Mouse (Mus musculus) CH12.LX (cell line): Measurements from ENCODE around the gene Zfp970. TPM values are rescaled to one million over a fixed set of nuclear protein-coding genes. Genes with fewer than 3 reads are reported as not detected.
"Not testable (repeated sequence)": the region's sequence is repeated elsewhere in the genome, so short reads cannot be mapped to it uniquely, and the experiment has no call there.

ENCODE experiments used
- DNase-seq: peaks from one replicate; pipeline ENCODE4 v3.0.0-alpha.2; 2013; ENCODE audit errors: extremely low read depth
- H3K27ac ChIP-seq: 2 replicates; pipeline ENCODE4 v1.5.1; 2012; ENCODE audit warnings: low read depth, mild to moderate bottlenecking, control low read depth, moderate library complexity; ENCODE audit not compliant: insufficient read depth
- H3K27me3 ChIP-seq: replicated peaks from 2 replicates; pipeline ENCODE3; 2012; ENCODE audit warnings: inconsistent platforms
- H3K36me3 ChIP-seq, 2 experiments: replicated peaks in 1 of 2; 2 replicates each; pipeline versions ENCODE3 to v1.6.1; 2012; ENCODE audit warnings: inconsistent platforms in 1 of 2, low read length in 1 of 2, mild to moderate bottlenecking in 1 of 2, mixed read lengths in 1 of 2, moderate library complexity in 1 of 2; ENCODE audit not compliant: control insufficient read depth in 1 of 2, insufficient read depth in 1 of 2
- H3K4me1 ChIP-seq, 2 experiments: 2 replicates each; pipeline ENCODE4 v1.6.1; 2012; ENCODE audit warnings: inconsistent platforms in 1 of 2, moderate library complexity in 1 of 2; ENCODE audit not compliant: insufficient read depth in 2 of 2, control insufficient read depth in 1 of 2
- H3K4me2 ChIP-seq: 2 replicates; pipeline ENCODE4 v1.6.1; 2012; ENCODE audit warnings: low read depth, mild to moderate bottlenecking, control low read depth; ENCODE audit not compliant: poor library complexity, insufficient read depth, severe bottlenecking
- H3K4me3 ChIP-seq, 3 experiments: fragments of 150-350 bp in 1 of 3; sonication (generic) in 1 of 3; replicated peaks in 1 of 3; 2 replicates each; pipeline versions ENCODE3 to v1.5.1; 2011 to 2012; ENCODE audit warnings: low read depth in 2 of 3, low read length in 2 of 3, mild to moderate bottlenecking in 2 of 3, moderate library complexity in 2 of 3, control low read depth in 1 of 3, improper control_type of control experiment in 1 of 3, inconsistent platforms in 1 of 3, mixed read lengths in 1 of 3; ENCODE audit not compliant: poor library complexity in 1 of 3
- H3K79me2 ChIP-seq: replicated peaks from 2 replicates; pipeline ENCODE4 v1.6.1; 2012; ENCODE audit warnings: mild to moderate bottlenecking, moderate library complexity; ENCODE audit not compliant: control insufficient read depth, poor library complexity, insufficient read depth, severe bottlenecking; ENCODE audit errors: extremely low read depth
- H3K9ac ChIP-seq: 2 replicates; pipeline ENCODE4 v1.6.1; 2012; ENCODE audit warnings: low read depth, mild to moderate bottlenecking, control low read depth, moderate library complexity; ENCODE audit not compliant: insufficient read depth
- H3K9me3 ChIP-seq: replicated peaks from 2 replicates; pipeline ENCODE3; 2012; ENCODE audit warnings: low read length, inconsistent platforms, mixed read lengths
- dilution Hi-C: fragments of 300-500 bp; cut with MboI; formaldehyde crosslinking; loops from 2 replicates; pipeline ENCODE4 v1.14.3; 2020; ENCODE audit warnings: low sequenced_read_pairs; ENCODE audit not compliant: extremely low pct_unique_long_range_greater_than_20kb, extremely low pct_ligation_motif_present
- in situ Hi-C: fragments of 300-500 bp; cut with MboI; formaldehyde crosslinking; loops from 3 replicates; pipeline ENCODE4 v1.14.3; 2019; ENCODE audit warnings: low sequenced_read_pairs, low pct_ligation_motif_present, low pct_unique_long_range_greater_than_20kb, mixed read lengths
- polyA plus RNA-seq: library from polyadenylated mRNA; unstranded; fragments of >175 nt; gene quantifications from 2 replicates; pipeline ENCODE4 v1.2.1, GENCODE M21; 2012; ENCODE audit warnings: low read depth; ENCODE audit not compliant: insufficient read length
- total RNA-seq, 2 experiments: library from RNA; depleted of rRNA; stranded (reverse); fragments of 300-350 nt in 1 of 2; fragments of >200 nt in 1 of 2; gene quantifications; 2 replicates each; pipeline ENCODE4 v1.2.3; 2012 to 2014

Zfp970 gene
- 8.1 and 9.4 TPM in 2 replicates for total RNA-seq (2012; rRNA removed)
- total RNA-seq (2014; rRNA removed): 15.7 and 19.6 TPM in 2 replicates
- 16.7 and 19.7 TPM in 2 replicates for polyA plus RNA-seq

- H3K4me1 ChIP-seq, H3K27me3 ChIP-seq, H3K9me3 ChIP-seq, H3K79me2 ChIP-seq, H3K27ac ChIP-seq, H3K36me3 ChIP-seq, dilution Hi-C loops, in situ Hi-C loops, DNase-seq: not testable (repeated sequence)
- peak within 1 kb of the TSS; percentile 49 to 97 (median 58) for H3K4me3 ChIP-seq
- H3K4me2 ChIP-seq: peak within 1 kb of the TSS; percentile 50
- peak within 1 kb of the TSS; percentile 56; the same call in 1 of the 2 replicates for H3K9ac ChIP-seq
Measured at GRCm38 (mm10) chr2:177464676-177465075, at the start of gene Zfp970. Gene Zfp970, plus strand, starts transcription at chr2:177464733.

GRCm38 (mm10) chr2:177468222-177468621 is 3.7 kb downstream of the Zfp970 start:
- H3K27ac ChIP-seq, H3K4me2 ChIP-seq, H3K4me3 ChIP-seq, H3K79me2 ChIP-seq, dilution Hi-C loops, DNase-seq, H3K36me3 ChIP-seq, in situ Hi-C loops, H3K27me3 ChIP-seq, H3K9me3 ChIP-seq, H3K9ac ChIP-seq, H3K4me1 ChIP-seq: not testable (repeated sequence)

GRCm38 (mm10) chr2:177472261-177472660 is 7.7 kb downstream of the Zfp970 start:
- H3K27ac ChIP-seq, H3K9me3 ChIP-seq, H3K4me2 ChIP-seq, DNase-seq, H3K4me3 ChIP-seq, H3K9ac ChIP-seq, H3K4me1 ChIP-seq, dilution Hi-C loops, in situ Hi-C loops, H3K27me3 ChIP-seq, H3K36me3 ChIP-seq, H3K79me2 ChIP-seq: not testable (repeated sequence)

- H3K27ac ChIP-seq, DNase-seq, H3K9ac ChIP-seq, H3K36me3 ChIP-seq, H3K9me3 ChIP-seq, H3K79me2 ChIP-seq, H3K4me2 ChIP-seq, H3K4me1 ChIP-seq, H3K4me3 ChIP-seq, in situ Hi-C loops, H3K27me3 ChIP-seq, dilution Hi-C loops: not testable (repeated sequence)
Measured at GRCm38 (mm10) chr2:177481971-177482370, 17.4 kb downstream of the Zfp970 start.

- dilution Hi-C loops: not testable (repeated sequence)
Measured at GRCm38 (mm10) chr2:177483238-177483948, 18.9 kb downstream of the Zfp970 start.

More at GRCm38 (mm10) chr2:177483238-177483948, 18.9 kb downstream of the Zfp970 start:
- H3K9me3 ChIP-seq, H3K27me3 ChIP-seq, H3K4me3 ChIP-seq, H3K36me3 ChIP-seq, DNase-seq, H3K79me2 ChIP-seq, H3K4me1 ChIP-seq, in situ Hi-C loops, H3K27ac ChIP-seq, H3K9ac ChIP-seq, H3K4me2 ChIP-seq: not testable (repeated sequence)
